Comparison of ENCODE assay signal across 21 mouse cellular contexts in the genomic region with DNA sequence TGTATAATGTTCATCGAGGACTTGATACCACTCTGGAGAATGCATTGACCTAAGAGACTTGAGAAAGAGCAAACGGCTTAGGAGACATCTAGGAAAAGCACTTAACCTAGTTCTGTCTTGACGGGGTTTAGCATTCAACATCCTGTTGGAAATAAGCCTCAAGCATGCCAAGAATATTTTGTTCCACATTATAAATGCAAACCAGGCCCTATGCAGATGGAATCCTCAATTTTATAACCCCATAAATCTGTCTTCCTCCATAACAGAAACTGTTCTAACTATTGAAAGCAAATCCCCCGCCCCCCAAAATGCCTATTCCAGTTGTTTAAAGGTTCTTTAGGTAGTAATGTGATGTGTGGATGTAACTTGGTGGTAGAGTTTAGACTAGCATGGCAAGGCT. TPM values are rescaled to one million over a fixed set of nuclear protein-coding genes. Genes with fewer than 3 reads are reported as not detected.
DNase-seq lines count a peak whose midpoint lies in the region; ATAC-seq lines count a peak whose summit lies in the region.
"Had no signal": no experiment of that assay in that cellular context is flagged by ENCODE, and none has a peak within 500 bp of the region (broad histone marks: within the 10 kb centered on the region; RNA-seq: fewer than 3 reads in every experiment).

No protein-coding gene starts in this region.

- no peak overlapping the region for H3K9ac ChIP-seq in forebrain, embryonic 15.5 days (replicated peaks)
- H3K9ac ChIP-seq in forebrain, embryonic 12.5 days: no peak overlapping the region
- no peak overlapping the region for H3K9ac ChIP-seq in midbrain, embryonic 11.5 days (ENCODE audit: low read length)
- no peak overlapping the region for H3K9ac ChIP-seq in midbrain, embryonic 13.5 days (replicated peaks)
- H3K9ac ChIP-seq in embryonic facial prominence, embryonic 15.5 days: no peak overlapping the region
- H3K9ac ChIP-seq in limb, embryonic 15.5 days: no peak overlapping the region
- H3K9ac ChIP-seq: intestine, embryonic 15.5 days; liver, embryonic 15.5 days; lung, embryonic 14.5 days; stomach, embryonic 15.5 days had no signal

- no peak overlapping the region for H3K4me2 ChIP-seq in forebrain, embryonic 15.5 days (replicated peaks)
- H3K4me2 ChIP-seq in forebrain, embryonic 12.5 days: no peak overlapping the region
- H3K4me2 ChIP-seq in midbrain, embryonic 11.5 days: no peak overlapping the region
- H3K4me2 ChIP-seq in midbrain, embryonic 13.5 days (replicated peaks): no peak overlapping the region
- no peak overlapping the region for H3K4me2 ChIP-seq in embryonic facial prominence, embryonic 15.5 days (replicated peaks)
- no peak overlapping the region for H3K4me2 ChIP-seq in limb, embryonic 15.5 days
- H3K4me2 ChIP-seq: liver, embryonic 15.5 days; lung, embryonic 14.5 days; stomach, embryonic 15.5 days had no signal

- no peak for ATAC-seq in forebrain, embryonic 15.5 days (replicated peaks)
- ATAC-seq in forebrain, embryonic 12.5 days (ENCODE audit: low FRiP score): no peak
- ATAC-seq in midbrain, embryonic 11.5 days (ENCODE audit: low FRiP score): no peak
- ATAC-seq in midbrain, embryonic 13.5 days: no peak
- no peak for ATAC-seq in embryonic facial prominence, embryonic 15.5 days (ENCODE audit: insufficient number of reproducible peaks, low FRiP score, low TSS enrichment, low read depth)
- no peak for ATAC-seq in limb, embryonic 15.5 days (ENCODE audit: insufficient number of reproducible peaks, low FRiP score, low TSS enrichment, low read depth)
- ATAC-seq: CD4-positive, CD25-positive, alpha-beta regulatory T cell, adult 4 months had no signal

- DNase-seq in midbrain, embryonic 11.5 days (ENCODE audit: low spot score, missing footprints): peak; percentile 79
- DNase-seq in heart, postnatal 10 days: no peak
- DNase-seq: adrenal gland, postnatal 14 days; cerebellum, adult 11-12 months; cerebellum, adult 9-11 months; gastrocnemius, postnatal 10 days; kidney, adult 8-10 months; kidney, postnatal 10 days; lung, embryonic 14.5 days; lung, postnatal 14 days; right cerebral cortex, postnatal 14 days had no signal

- H3K27ac ChIP-seq in forebrain, embryonic 15.5 days (replicated peaks): peak overlapping the region; percentile 98
- no peak overlapping the region for H3K27ac ChIP-seq in forebrain, embryonic 12.5 days
- no peak overlapping the region for H3K27ac ChIP-seq in midbrain, embryonic 11.5 days (ENCODE audit: low read depth, low read length)
- no peak overlapping the region for H3K27ac ChIP-seq in midbrain, embryonic 13.5 days
- peak overlapping the region; percentile 71 for H3K27ac ChIP-seq in embryonic facial prominence, embryonic 15.5 days (replicated peaks)
- peak overlapping the region; percentile 48 for H3K27ac ChIP-seq in limb, embryonic 15.5 days
- H3K27ac ChIP-seq: hindbrain, postnatal 0 days; intestine, embryonic 15.5 days; liver, embryonic 15.5 days had no signal

- no peak overlapping the region for H3K4me3 ChIP-seq in forebrain, embryonic 15.5 days
- H3K4me3 ChIP-seq in forebrain, embryonic 12.5 days (replicated peaks): no peak overlapping the region
- no peak overlapping the region for H3K4me3 ChIP-seq in midbrain, embryonic 11.5 days (ENCODE audit: low read depth, low read length)
- no peak overlapping the region for H3K4me3 ChIP-seq in midbrain, embryonic 13.5 days (replicated peaks)
- H3K4me3 ChIP-seq in embryonic facial prominence, embryonic 15.5 days (replicated peaks): no peak overlapping the region
- no peak overlapping the region for H3K4me3 ChIP-seq in limb, embryonic 15.5 days
- H3K4me3 ChIP-seq: intestine, embryonic 15.5 days; liver, embryonic 15.5 days; stomach, embryonic 15.5 days had no signal

- no peaks in the 10 kb centered on the region for H3K27me3 ChIP-seq in forebrain, embryonic 15.5 days
- peaks cover 10% of the 10 kb centered on the region; the same call in 1 of the 2 replicates for H3K27me3 ChIP-seq in forebrain, embryonic 12.5 days
- no peaks in the 10 kb centered on the region for H3K27me3 ChIP-seq in midbrain, embryonic 11.5 days (ENCODE audit: control insufficient read depth, insufficient read depth, low read length)
- no peaks in the 10 kb centered on the region for H3K27me3 ChIP-seq in midbrain, embryonic 13.5 days
- no peaks in the 10 kb centered on the region for H3K27me3 ChIP-seq in embryonic facial prominence, embryonic 15.5 days
- H3K27me3 ChIP-seq in limb, embryonic 15.5 days: no peaks in the 10 kb centered on the region
- H3K27me3 ChIP-seq: intestine, embryonic 15.5 days; liver, embryonic 15.5 days; stomach, embryonic 15.5 days had no signal

- intact Hi-C loops in heart, postnatal 10 days (cut with DNase I): no loop called here

- peaks cover 73% of the 10 kb centered on the region for H3K4me1 ChIP-seq in forebrain, embryonic 15.5 days
- H3K4me1 ChIP-seq in forebrain, embryonic 12.5 days: peaks cover 39% of the 10 kb centered on the region
- H3K4me1 ChIP-seq in midbrain, embryonic 11.5 days (ENCODE audit: control insufficient read depth, insufficient read depth, low read length): peaks cover 27% of the 10 kb centered on the region
- peaks cover 58% of the 10 kb centered on the region for H3K4me1 ChIP-seq in midbrain, embryonic 13.5 days (replicated peaks)
- H3K4me1 ChIP-seq in embryonic facial prominence, embryonic 15.5 days: peaks cover 45% of the 10 kb centered on the region
- peaks cover 22% of the 10 kb centered on the region; the same call in 1 of the 2 replicates for H3K4me1 ChIP-seq in limb, embryonic 15.5 days
- H3K4me1 ChIP-seq: liver, embryonic 15.5 days had no signal

- peaks cover 3% of the 10 kb centered on the region; the same call in 1 of the 2 replicates for H3K36me3 ChIP-seq in forebrain, embryonic 15.5 days
- H3K36me3 ChIP-seq in forebrain, embryonic 12.5 days (replicated peaks): no peaks in the 10 kb centered on the region
- no peaks in the 10 kb centered on the region for H3K36me3 ChIP-seq in midbrain, embryonic 11.5 days (ENCODE audit: control insufficient read depth, insufficient read depth, low read length)
- H3K36me3 ChIP-seq in midbrain, embryonic 13.5 days: peaks cover 7% of the 10 kb centered on the region; the same call in 1 of the 2 replicates
- H3K36me3 ChIP-seq in embryonic facial prominence, embryonic 15.5 days: no peaks in the 10 kb centered on the region
- H3K36me3 ChIP-seq in limb, embryonic 15.5 days: no peaks in the 10 kb centered on the region
- H3K36me3 ChIP-seq: intestine, embryonic 15.5 days; liver, embryonic 15.5 days; stomach, embryonic 15.5 days had no signal

- WGBS in forebrain, embryonic 15.5 days: 67% methylated on average over 4 of the region's 4 CpGs
- WGBS in forebrain, embryonic 12.5 days: 91% methylated on average over 4 of the region's 4 CpGs
- 86% methylated on average over 4 of the region's 4 CpGs for WGBS in midbrain, embryonic 11.5 days
- whole genome bisulfite sequencing in midbrain, embryonic 13.5 days: 83% methylated on average over 4 of the region's 4 CpGs
- WGBS in embryonic facial prominence, embryonic 15.5 days: 36% methylated on average over 4 of the region's 4 CpGs
- 30% methylated on average over 4 of the region's 4 CpGs for WGBS in limb, embryonic 15.5 days

- no peaks in the 10 kb centered on the region for H3K9me3 ChIP-seq in forebrain, embryonic 15.5 days
- H3K9me3 ChIP-seq in forebrain, embryonic 12.5 days: no peaks in the 10 kb centered on the region
- H3K9me3 ChIP-seq in midbrain, embryonic 11.5 days (ENCODE audit: control insufficient read depth, low read length): no peaks in the 10 kb centered on the region
- H3K9me3 ChIP-seq in midbrain, embryonic 13.5 days: no peaks in the 10 kb centered on the region
- H3K9me3 ChIP-seq in embryonic facial prominence, embryonic 15.5 days (replicated peaks): no peaks in the 10 kb centered on the region
- no peaks in the 10 kb centered on the region for H3K9me3 ChIP-seq in limb, embryonic 15.5 days
- H3K9me3 ChIP-seq: intestine, embryonic 15.5 days; liver, embryonic 15.5 days; stomach, embryonic 15.5 days had no signal

RNA-seq across cellular contexts. Expression of gene Trim2, which starts 55.0 kb away (rescaled TPM):
- polyA plus RNA-seq in forebrain, embryonic 15.5 days (2015; fragmentation: Nextera tagmentation; extraction: Ambion mirVana): 188 and 194 TPM in 2 replicates
- polyA plus RNA-seq in forebrain, embryonic 12.5 days (2016; fragmentation: Nextera tagmentation; extraction: Ambion mirVana): 107 and 110 TPM in 2 replicates
- polyA plus RNA-seq in midbrain, embryonic 11.5 days (2014; fragmentation: Nextera tagmentation; extraction: Ambion mirVana): 128 and 137 TPM in 2 replicates
- polyA plus RNA-seq in midbrain, embryonic 13.5 days (2015; fragmentation: Nextera tagmentation; extraction: Ambion mirVana): 165 and 177 TPM in 2 replicates
- polyA plus RNA-seq in embryonic facial prominence, embryonic 15.5 days (2015; fragmentation: Nextera tagmentation; extraction: Ambion mirVana): 29.5 and 31.0 TPM in 2 replicates
- polyA plus RNA-seq in limb, embryonic 15.5 days (2015; fragmentation: Nextera tagmentation; extraction: Ambion mirVana): 33.4 and 35.9 TPM in 2 replicates
- total RNA-seq in heart, postnatal 10 days (2021): 1 to 10 TPM; 9.1 to 9.9 TPM

Comparison
In these comparisons a context has a peak if more than half of its experiments do, and no peak if none do; other contexts are left out.
1. H3K27ac ChIP-seq: peak in forebrain, embryonic 15.5 days (single experiment), embryonic facial prominence, embryonic 15.5 days (single experiment) and limb, embryonic 15.5 days (single experiment); none in forebrain, embryonic 12.5 days (single experiment), midbrain, embryonic 11.5 days (single experiment) and midbrain, embryonic 13.5 days (single experiment).